11 mouse cellular contexts compared by ENCODE assay signal in the genomic region with DNA sequence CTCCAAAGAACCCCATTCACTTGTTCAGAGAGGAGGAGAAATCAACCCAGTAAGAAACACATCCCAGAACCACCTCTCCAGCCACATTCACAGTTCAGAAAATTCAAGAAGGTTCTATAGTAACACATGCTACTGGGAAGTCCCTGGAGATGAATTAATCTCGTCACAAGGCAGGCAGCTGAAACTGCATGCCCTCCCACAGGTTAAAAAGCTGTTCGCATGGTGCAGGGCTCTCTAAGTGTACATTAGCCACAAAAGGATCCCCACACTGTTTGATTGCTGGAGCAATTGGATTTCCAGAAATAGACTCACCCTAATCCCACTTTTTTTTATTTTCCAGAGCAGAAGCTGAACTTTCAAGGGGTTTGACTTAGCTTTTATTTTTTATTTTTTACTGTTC.
"Had no signal": no experiment of that assay in that cellular context is flagged by ENCODE, and none has a peak within 500 bp of the region (broad histone marks: within the 10 kb centered on the region; RNA-seq: fewer than 3 reads in every experiment).

No protein-coding gene starts in this region.

- H3K4me1 ChIP-seq: limb, embryonic 13.5 days had no signal

- DNase-seq: kidney, adult 18-20 months; kidney, postnatal 10 days; kidney, postnatal 4 days; left cerebral cortex, postnatal 4 days; lung, adult 18-20 months; retina, postnatal 1 day; thymus, postnatal 36 days had no signal

- H3K4me3 ChIP-seq: layer of hippocampus, adult 2 months; limb, embryonic 13.5 days; neural tube, embryonic 13.5 days had no signal

- H3K9me3 ChIP-seq: limb, embryonic 13.5 days; neural tube, embryonic 13.5 days had no signal

- H3K9ac ChIP-seq: limb, embryonic 13.5 days; liver, embryonic 14.5 days; neural tube, embryonic 13.5 days had no signal

- H3K36me3 ChIP-seq: limb, embryonic 13.5 days; neural tube, embryonic 13.5 days had no signal

- H3K4me2 ChIP-seq: limb, embryonic 13.5 days; neural tube, embryonic 13.5 days had no signal

- H3K27ac ChIP-seq: layer of hippocampus, adult 2 months; limb, embryonic 13.5 days; liver, embryonic 14.5 days; neural tube, embryonic 13.5 days had no signal

- H3K27me3 ChIP-seq: limb, embryonic 13.5 days; neural tube, embryonic 13.5 days had no signal
